ENCODE assay signal across 11 mouse cellular contexts in genomic region chr1:180334541-180334940, GRCm38 (mm10). TPM values are rescaled to one million over a fixed set of nuclear protein-coding genes. Genes with fewer than 3 reads are reported as not detected.
DNase-seq lines count a peak whose midpoint lies in the region; ATAC-seq and TF ChIP-seq lines count a peak whose summit lies in the region.
"Had no signal": no experiment of that assay in that cellular context is flagged by ENCODE, and none has a peak within 500 bp of the region (broad histone marks: within the 10 kb centered on the region; RNA-seq: fewer than 3 reads in every experiment).

No protein-coding gene starts in this region.

- H3K9me3 ChIP-seq in hindbrain, embryonic 15.5 days = no peaks in the 10 kb centered on the region
- H3K9me3 ChIP-seq in hindbrain, embryonic 10.5 days = no peaks in the 10 kb centered on the region
- no peaks in the 10 kb centered on the region for H3K9me3 ChIP-seq in limb, embryonic 14.5 days (ENCODE audit: control insufficient read depth, low read length)

- no peak overlapping the region for H3K4me3 ChIP-seq in hindbrain, embryonic 15.5 days
- H3K4me3 ChIP-seq in hindbrain, embryonic 10.5 days = no peak overlapping the region
- peak overlapping the region; percentile 16; the same call in 1 of the 2 replicates for H3K4me3 ChIP-seq in spleen, adult 2 months (ENCODE audit: extremely low read depth, insufficient read depth, insufficient read length)
- H3K4me3 ChIP-seq in limb, embryonic 14.5 days (replicated peaks; ENCODE audit: low read length) = peak overlapping the region; percentile 1; the same call in 1 of the 2 replicates

- H3K27me3 ChIP-seq in hindbrain, embryonic 15.5 days = peaks cover 21% of the 10 kb centered on the region
- peaks cover 56% of the 10 kb centered on the region for H3K27me3 ChIP-seq in hindbrain, embryonic 10.5 days (ENCODE audit: insufficient read depth, poor library complexity, severe bottlenecking)
- H3K27me3 ChIP-seq in spleen, adult 2 months (ENCODE audit: control insufficient read depth, insufficient read depth, low read length) = no peaks in the 10 kb centered on the region
- no peaks in the 10 kb centered on the region for H3K27me3 ChIP-seq in limb, embryonic 14.5 days (ENCODE audit: control insufficient read depth, insufficient read depth, low read length)
- H3K27me3 ChIP-seq: Patski had no signal

- no peak for DNase-seq in hindbrain, embryonic 10.5 days (ENCODE audit: low spot score)
- DNase-seq in spleen, adult 2 months (ENCODE audit: low read depth in 1 of 2, low spot score in 2 of 2) = no peak
- no peak for DNase-seq in spleen, adult 18-20 months
- DNase-seq in limb, embryonic 14.5 days (ENCODE audit: low spot score) = no peak
- no peak for DNase-seq in frontal cortex, postnatal 25 days (ENCODE audit: low spot score in 2 of 2)
- no peak for DNase-seq in frontal cortex, postnatal 36 days (ENCODE audit: low spot score in 2 of 2)
- DNase-seq in left cerebral cortex, adult 8-10 months (ENCODE audit: low spot score in 2 of 2) = no peak
- DNase-seq: layer of hippocampus, adult 9-11 months had no signal

- H3K9ac ChIP-seq in hindbrain, embryonic 15.5 days = no peak overlapping the region
- no peak overlapping the region for H3K9ac ChIP-seq in limb, embryonic 14.5 days (ENCODE audit: low read depth, low read length, severe bottlenecking)

- no peak overlapping the region for H3K27ac ChIP-seq in hindbrain, embryonic 15.5 days (replicated peaks)
- H3K27ac ChIP-seq in hindbrain, embryonic 10.5 days = no peak overlapping the region
- H3K27ac ChIP-seq in spleen, adult 2 months (ENCODE audit: insufficient read depth, low read length) = peak overlapping the region; percentile 47; the same call in 1 of the 2 replicates
- no peak overlapping the region for H3K27ac ChIP-seq in limb, embryonic 14.5 days (replicated peaks; ENCODE audit: low read depth, low read length)

- 85% methylated on average over 6 of the region's 6 CpGs for WGBS in hindbrain, embryonic 15.5 days
- WGBS in hindbrain, embryonic 10.5 days = 88% methylated on average over 6 of the region's 6 CpGs
- 57% methylated on average over 6 of the region's 6 CpGs for WGBS in spleen, adult 2 months
- WGBS in limb, embryonic 14.5 days = 83% methylated on average over 6 of the region's 6 CpGs

- TF ChIP-seq POLR2A in spleen, adult 2 months (IDR thresholded peaks at IDR 0.05; ENCODE audit: low read depth, low read length) = no peak
- TF ChIP-seq POLR2A in limb, embryonic 14.5 days (IDR thresholded peaks at IDR 0.05; ENCODE audit: borderline replicate concordance, extremely low read depth, insufficient read depth, insufficient read length) = no peak

- no peak for ATAC-seq in hindbrain, embryonic 15.5 days (ENCODE audit: low FRiP score, low read depth)
- ATAC-seq in limb, embryonic 14.5 days (ENCODE audit: low FRiP score, low read depth) = no peak
- ATAC-seq: midbrain, embryonic 16.5 days; Patski had no signal

- peaks cover 49% of the 10 kb centered on the region for H3K4me1 ChIP-seq in hindbrain, embryonic 15.5 days (replicated peaks)
- peaks cover 61% of the 10 kb centered on the region for H3K4me1 ChIP-seq in hindbrain, embryonic 10.5 days (replicated peaks)
- H3K4me1 ChIP-seq in spleen, adult 2 months (ENCODE audit: control insufficient read depth, insufficient read depth, insufficient read length) = peaks cover 37% of the 10 kb centered on the region
- H3K4me1 ChIP-seq in limb, embryonic 14.5 days (ENCODE audit: control insufficient read depth, insufficient read depth, low read length) = peaks cover 51% of the 10 kb centered on the region

- TF ChIP-seq CTCF in spleen, adult 2 months (IDR thresholded peaks at IDR 0.05; ENCODE audit: extremely low read depth, insufficient read depth, insufficient read length, insufficient replicate concordance) = no peak

- peak overlapping the region; percentile 96 for H3K4me2 ChIP-seq in hindbrain, embryonic 15.5 days
- peak overlapping the region; percentile 97 for H3K4me2 ChIP-seq in limb, embryonic 14.5 days (replicated peaks; ENCODE audit: low read depth, low read length, severe bottlenecking)

- no peaks in the 10 kb centered on the region for H3K36me3 ChIP-seq in hindbrain, embryonic 15.5 days
- H3K36me3 ChIP-seq in hindbrain, embryonic 10.5 days = 0 out of 2 replicates have a peak, but pooled peaks cover 10% of the 10 kb centered on the region
- peaks cover 26% of the 10 kb centered on the region for H3K36me3 ChIP-seq in spleen, adult 2 months (ENCODE audit: control insufficient read depth, insufficient read depth, low read length)
- peaks cover 31% of the 10 kb centered on the region for H3K36me3 ChIP-seq in limb, embryonic 14.5 days (ENCODE audit: control insufficient read depth, insufficient read depth, low read length)

RNA-seq across cellular contexts. Expression of gene Itpkb, which starts 4.3 kb away (rescaled TPM):
- polyA plus RNA-seq in hindbrain, embryonic 15.5 days (2015; fragmentation: Nextera tagmentation; extraction: Ambion mirVana) = 3.5 and 3.7 TPM in 2 replicates
- 3.7 and 4.2 TPM in 2 replicates for polyA plus RNA-seq in hindbrain, embryonic 10.5 days (2016; fragmentation: Nextera tagmentation; extraction: Ambion mirVana)
- polyA plus RNA-seq in spleen, adult 2 months (2012; rRNA removed) = 22.9 and 24.7 TPM in 2 replicates
- 16.2 and 17.4 TPM in 2 replicates for polyA plus RNA-seq in limb, embryonic 14.5 days (2012; rRNA removed)
- 8.4 and 10.1 TPM in 2 replicates for polyA plus RNA-seq in limb, embryonic 14.5 days (2014; fragmentation: Nextera tagmentation; extraction: Ambion mirVana)
- total RNA-seq in left cerebral cortex, adult 8-10 months (2022) = 10 to 100 TPM; 19.7 to 26.2 (median 21.4) TPM

Comparison
In these comparisons a context has a peak if more than half of its experiments do, and no peak if none do; other contexts are left out.
1. H3K4me3 ChIP-seq: peak in spleen, adult 2 months (single experiment) and limb, embryonic 14.5 days (single experiment); none in hindbrain, embryonic 15.5 days (single experiment) and hindbrain, embryonic 10.5 days (single experiment).